Mouse (Mus musculus) liver, embryonic 14.5 days (tissue): ENCODE results near the gene Wbp1l. TPM values are rescaled to one million over a fixed set of nuclear protein-coding genes. Genes with fewer than 3 reads are reported as not detected.

Experiments used
- ATAC-seq: fragments of 200-750 bp; cut with Nextera tagmentation; 2 replicates; pipeline ENCODE4 v1.8.0; 2017; ENCODE audit warnings: moderate number of reproducible peaks, mild to moderate bottlenecking, moderate library complexity; ENCODE audit not compliant: insufficient read depth
- DNase-seq, 3 experiments: peaks; one replicate each; pipeline ENCODE4 v3.0.0-alpha.2; 2012 to 2013; ENCODE audit warnings: low read depth in 3 of 3, low spot score in 3 of 3
- H3K27ac ChIP-seq: fragments of 300-500 bp; sonication (generic); 2 replicates; pipeline ENCODE4 v1.5.1; 2014; ENCODE audit warnings: moderate library complexity, mild to moderate bottlenecking, control low read depth, inconsistent platforms
- H3K27me3 ChIP-seq: fragments of 300-500 bp; sonication (generic); 2 replicates; pipeline ENCODE4 v1.6.1; 2014; ENCODE audit warnings: mild to moderate bottlenecking, low read length, moderate library complexity; ENCODE audit not compliant: control insufficient read depth, insufficient read depth
- H3K36me3 ChIP-seq: fragments of 300-500 bp; sonication (generic); replicated peaks from 2 replicates; pipeline ENCODE4 v1.6.1; 2014; ENCODE audit warnings: low read depth; ENCODE audit not compliant: control insufficient read depth, insufficient read depth
- H3K4me1 ChIP-seq, 2 experiments: fragments of 200-500 bp in 1 of 2; fragments of 300-500 bp in 1 of 2; sonication (generic) in 1 of 2; replicated peaks; 2 replicates each; pipeline ENCODE4 v1.6.1; 2012 to 2014; ENCODE audit warnings: antibody characterized with exemption in 1 of 2, inconsistent platforms in 1 of 2, low read length in 1 of 2; ENCODE audit not compliant: control insufficient read depth in 2 of 2, insufficient read depth in 2 of 2
- H3K4me2 ChIP-seq: fragments of 300-500 bp; sonication (generic); 2 replicates; pipeline ENCODE4 v1.6.1; 2014; ENCODE audit warnings: low read depth, mild to moderate bottlenecking, control low read depth, moderate library complexity
- H3K4me3 ChIP-seq, 2 experiments: fragments of 200-500 bp in 1 of 2; fragments of 300-500 bp in 1 of 2; sonication (generic) in 1 of 2; 2 replicates each; pipeline ENCODE4 v1.5.1; 2012 to 2014; ENCODE audit warnings: low read depth in 2 of 2, low read length in 2 of 2, mild to moderate bottlenecking in 2 of 2, control low read depth in 1 of 2, inconsistent platforms in 1 of 2, moderate library complexity in 1 of 2; ENCODE audit not compliant: insufficient read depth in 1 of 2
- H3K9ac ChIP-seq: fragments of 300-500 bp; sonication (generic); replicated peaks from 2 replicates; pipeline ENCODE4 v1.6.1; 2014; ENCODE audit warnings: mild to moderate bottlenecking, control low read depth, moderate library complexity
- H3K9me3 ChIP-seq: fragments of 300-500 bp; sonication (generic); 2 replicates; pipeline ENCODE4 v1.6.1; 2016; ENCODE audit warnings: low read length, mixed read lengths; ENCODE audit not compliant: control insufficient read depth
- CTCF ChIP-seq: IDR thresholded peaks from 2 replicates; pipeline ENCODE4 v1.5.1; 2016; ENCODE audit warnings: antibody characterized with exemption, low read depth, control low read depth
- EP300 ChIP-seq: IDR thresholded peaks from 2 replicates; pipeline ENCODE4 v1.6.1; 2016; ENCODE audit warnings: antibody characterized with exemption, low read depth
- WGBS: fragments of 180-500 bp; shearing (Covaris S2); extraction: QIAGEN DNeasy Blood & Tissue Kit; methylation state at CpG from one replicate; pipeline ENCODE4 v1.1.7; 2014; ENCODE audit not compliant: insufficient replicate concordance; 5-methylcytosine and 5-hydroxymethylcytosine counted together
- polyA plus RNA-seq, 2 experiments: library from polyadenylated mRNA; depleted of rRNA in 1 of 2; stranded (reverse) in 1 of 2; unstranded in 1 of 2; fragments of >200 nt; fragmentation: Nextera tagmentation in 1 of 2; extraction: Ambion mirVana in 1 of 2; gene quantifications; 2 replicates each; pipeline versions ENCODE4 v1.2.1 to v1.2.3; 2012 to 2014

Gene Wbp1l
- polyA plus RNA-seq, 2 experiments: 9.8 to 10.6 TPM

- no peak for TF ChIP-seq EP300
- peak; percentile 68 for TF ChIP-seq CTCF
- DNase-seq (no peak), ATAC-seq (no peak)
- 73% methylated on average over 3 of the region's 3 CpGs for WGBS
- H3K9me3 ChIP-seq: no peaks in the 10 kb centered on the region
- peaks cover 0 to 5% of the 10 kb centered on the region in 2 experiments; a peak in 1 of 4 replicates for H3K4me1 ChIP-seq
- H3K4me2 ChIP-seq: no peak overlapping the region
- H3K36me3 ChIP-seq: peaks cover 16% of the 10 kb centered on the region
- H3K27ac ChIP-seq: no peak overlapping the region
- H3K27me3 ChIP-seq: no peaks in the 10 kb centered on the region
- H3K9ac ChIP-seq: no peak overlapping the region
- no peak overlapping the region for H3K4me3 ChIP-seq
Measured at GRCm38 (mm10) chr19:46657339-46658020, 58.6 kb downstream of the Wbp1l start.

- Histone ChIP-seq H3K27me3 (no peaks in the 10 kb centered on the region), H3K27ac (no peak overlapping the region), H3K9me3 (no peaks in the 10 kb centered on the region), H3K4me2 (no peak overlapping the region), H3K9ac (no peak overlapping the region), H3K4me3 (no peak overlapping the region), H3K4me1 (peaks cover 0 to 5% of the 10 kb centered on the region in 2 experiments; a peak in 1 of 4 replicates), H3K36me3 (peaks cover 11% of the 10 kb centered on the region)
- no peak for TF ChIP-seq EP300
- no peak for TF ChIP-seq CTCF
- ATAC-seq (no peak; the same call in 1 of the 2 replicates), DNase-seq (no peak)
- 85% methylated on average over 7 of the region's 7 CpGs for WGBS
Measured at GRCm38 (mm10) chr19:46658348-46658747, 59.5 kb downstream of the Wbp1l start.

DNA sequence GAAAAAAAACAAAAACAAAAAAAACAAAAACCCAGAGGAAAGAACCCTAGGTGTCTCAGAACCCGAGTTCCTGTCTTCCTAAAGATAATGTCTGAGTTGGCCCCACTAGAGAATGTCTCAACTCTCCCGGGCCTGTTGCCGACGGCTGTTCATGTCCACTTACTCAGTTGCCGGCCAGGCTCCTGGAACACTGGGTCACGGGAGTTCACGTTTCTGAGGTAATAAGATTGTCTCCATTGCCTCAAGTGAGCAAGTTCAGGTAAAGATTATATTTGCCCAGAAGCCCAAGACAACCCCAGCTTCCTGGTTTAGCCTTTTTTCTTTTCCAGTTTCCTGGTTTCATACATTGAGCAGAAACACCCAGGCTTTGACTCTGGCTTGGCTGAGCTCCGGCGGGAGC lies 60.0 kb downstream of the Wbp1l start:
- Histone ChIP-seq H3K36me3 (peaks cover 9% of the 10 kb centered on the region), H3K4me2 (no peak overlapping the region), H3K4me3 (no peak overlapping the region), H3K27ac (no peak overlapping the region), H3K27me3 (no peaks in the 10 kb centered on the region), H3K4me1 (peaks cover 0 to 5% of the 10 kb centered on the region in 2 experiments; a peak in 1 of 4 replicates), H3K9me3 (no peaks in the 10 kb centered on the region), H3K9ac (no peak overlapping the region)
- no peak for ATAC-seq
- WGBS: 70% methylated on average over 9 of the region's 9 CpGs
- no peak for DNase-seq
- TF ChIP-seq EP300: no peak
- no peak for TF ChIP-seq CTCF

GRCm38 (mm10) chr19:46661511-46661910 lies 62.6 kb downstream of the Wbp1l start:
- H3K27ac ChIP-seq: no peak overlapping the region
- DNase-seq (no peak), ATAC-seq (no peak)
- H3K36me3 ChIP-seq: no peaks in the 10 kb centered on the region
- no peak for TF ChIP-seq EP300
- H3K4me1 ChIP-seq: peaks cover 0 to 6% of the 10 kb centered on the region in 2 experiments; a peak in 2 of 4 replicates
- H3K9me3 ChIP-seq: no peaks in the 10 kb centered on the region
- H3K9ac ChIP-seq: no peak overlapping the region
- H3K27me3 ChIP-seq: no peaks in the 10 kb centered on the region
- WGBS: 44% methylated on average over 4 of the region's 4 CpGs
- no peak overlapping the region for H3K4me2 ChIP-seq
- H3K4me3 ChIP-seq: no peak overlapping the region

DNA sequence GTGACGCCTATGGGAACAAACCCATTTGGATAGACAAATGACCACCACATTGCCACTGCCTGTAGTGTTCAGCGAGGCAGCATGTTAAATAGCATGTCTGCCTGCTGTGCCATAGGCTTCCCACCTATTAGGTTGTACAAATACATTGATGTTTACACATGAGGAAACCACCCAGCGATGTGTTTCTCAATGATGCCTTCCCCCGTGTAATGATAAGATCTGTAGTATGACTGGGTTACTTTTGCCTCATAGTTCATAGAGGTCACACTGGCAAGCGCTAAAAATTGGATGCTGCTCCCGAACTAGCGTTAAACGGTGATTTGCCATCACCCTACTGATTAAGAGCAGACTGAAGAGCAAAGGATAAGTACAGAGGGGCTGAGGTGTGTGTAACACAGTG lies 63.3 kb downstream of the Wbp1l start:
- Histone ChIP-seq H3K4me3 (no peak overlapping the region), H3K4me2 (no peak overlapping the region), H3K9me3 (no peaks in the 10 kb centered on the region), H3K27me3 (no peaks in the 10 kb centered on the region), H3K9ac (no peak overlapping the region), H3K36me3 (no peaks in the 10 kb centered on the region), H3K4me1 (peaks cover 0 to 8% of the 10 kb centered on the region in 2 experiments; a peak in 2 of 4 replicates), H3K27ac (no peak overlapping the region)
- ATAC-seq: 0 out of 2 replicates have a peak, but pooled peaks have one; percentile 29
- 50% methylated on average over 8 of the region's 8 CpGs for WGBS
- no peak for DNase-seq
- TF ChIP-seq EP300 (no peak), CTCF (no peak)
